Mouse (Mus musculus) liver, embryonic 14.5 days (tissue): ENCODE measurements around the gene Ankrd12.

ENCODE experiments used
- CTCF ChIP-seq: IDR thresholded peaks from 2 replicates; pipeline ENCODE4 v1.5.1; 2016; ENCODE audit warnings: antibody characterized with exemption, low read depth, control low read depth
- EP300 ChIP-seq: IDR thresholded peaks from 2 replicates; pipeline ENCODE4 v1.6.1; 2016; ENCODE audit warnings: antibody characterized with exemption, low read depth

DNA sequence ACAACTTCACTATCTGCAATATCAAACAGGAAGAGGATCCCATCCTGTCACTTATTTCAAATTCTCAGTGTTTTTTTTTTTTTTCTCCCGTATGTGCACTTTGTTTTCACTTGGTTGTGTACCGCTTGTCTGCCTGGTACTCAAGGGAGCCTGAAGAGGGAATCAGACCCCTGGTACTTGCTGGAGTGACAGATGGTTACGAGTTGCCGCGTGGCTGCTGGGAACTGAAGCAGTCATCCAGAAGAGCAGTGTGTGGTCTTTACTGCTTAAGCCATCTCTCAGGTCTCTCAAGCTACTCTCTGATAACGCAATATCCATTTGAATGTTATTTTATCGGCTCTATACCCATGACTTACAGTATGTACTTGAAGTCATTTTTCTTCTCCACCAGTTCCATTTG is 52.7 kb downstream of the Ankrd12 start:
- TF ChIP-seq CTCF = no peak
- no peak for TF ChIP-seq EP300
